9 mouse cellular contexts compared by ENCODE assay signal in the genomic region with DNA sequence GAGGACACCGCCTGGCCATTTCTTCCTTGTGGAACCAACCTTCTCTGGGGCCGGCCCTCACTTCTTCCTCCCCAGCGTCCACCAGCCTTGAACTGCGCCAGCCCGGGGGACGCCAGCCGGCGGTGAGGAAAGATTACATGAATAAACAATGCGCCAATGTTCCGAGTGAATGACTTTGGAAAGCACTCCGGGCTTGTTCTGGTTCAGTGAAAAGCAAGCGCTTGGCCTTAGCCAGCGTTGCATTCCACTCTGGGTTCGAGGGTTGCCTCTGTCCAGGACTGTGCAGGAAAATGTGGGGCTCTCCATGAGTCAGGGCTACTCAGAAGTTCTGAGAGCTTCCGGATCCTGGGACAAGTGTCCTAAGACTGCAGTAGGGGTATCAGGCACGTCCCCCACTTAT. TPM values are rescaled to one million over a fixed set of nuclear protein-coding genes. Genes with fewer than 3 reads are reported as not detected.
DNase-seq lines count a peak whose midpoint lies in the region; ATAC-seq lines count a peak whose summit lies in the region.
"Had no signal": no experiment of that assay in that cellular context is flagged by ENCODE, and none has a peak within 500 bp of the region (broad histone marks: within the 10 kb centered on the region; RNA-seq: fewer than 3 reads in every experiment).

No protein-coding gene starts in this region.

- no peak overlapping the region for H3K4me3 ChIP-seq in heart, embryonic 15.5 days
- H3K4me3 ChIP-seq in embryonic facial prominence, embryonic 12.5 days = no peak overlapping the region
- H3K4me3 ChIP-seq in limb, embryonic 15.5 days = no peak overlapping the region

- H3K4me2 ChIP-seq in heart, embryonic 15.5 days = no peak overlapping the region
- no peak overlapping the region for H3K4me2 ChIP-seq in embryonic facial prominence, embryonic 12.5 days (replicated peaks)
- H3K4me2 ChIP-seq in limb, embryonic 15.5 days = no peak overlapping the region

- no peaks in the 10 kb centered on the region for H3K36me3 ChIP-seq in heart, embryonic 15.5 days
- no peaks in the 10 kb centered on the region for H3K36me3 ChIP-seq in embryonic facial prominence, embryonic 12.5 days
- H3K36me3 ChIP-seq in limb, embryonic 15.5 days = no peaks in the 10 kb centered on the region
- H3K36me3 ChIP-seq: G1E had no signal

- no peaks in the 10 kb centered on the region; the same call in 1 of the 2 replicates for H3K9me3 ChIP-seq in heart, embryonic 15.5 days (replicated peaks)
- no peaks in the 10 kb centered on the region for H3K9me3 ChIP-seq in embryonic facial prominence, embryonic 12.5 days
- H3K9me3 ChIP-seq in limb, embryonic 15.5 days = no peaks in the 10 kb centered on the region

- no peak overlapping the region for H3K9ac ChIP-seq in heart, embryonic 15.5 days
- no peak overlapping the region for H3K9ac ChIP-seq in embryonic facial prominence, embryonic 12.5 days
- H3K9ac ChIP-seq in limb, embryonic 15.5 days = no peak overlapping the region

- intact Hi-C loops in heart, postnatal 25 days (cut with DNase I) = no loop called here

- peaks cover 15% of the 10 kb centered on the region for H3K4me1 ChIP-seq in heart, embryonic 15.5 days (replicated peaks)
- peaks cover 21% of the 10 kb centered on the region for H3K4me1 ChIP-seq in embryonic facial prominence, embryonic 12.5 days
- peaks cover 33% of the 10 kb centered on the region for H3K4me1 ChIP-seq in limb, embryonic 15.5 days

- no peaks in the 10 kb centered on the region for H3K27me3 ChIP-seq in heart, embryonic 15.5 days
- H3K27me3 ChIP-seq in embryonic facial prominence, embryonic 12.5 days = no peaks in the 10 kb centered on the region
- no peaks in the 10 kb centered on the region for H3K27me3 ChIP-seq in limb, embryonic 15.5 days

- H3K27ac ChIP-seq in heart, embryonic 15.5 days = no peak overlapping the region; the same call in 1 of the 2 replicates
- H3K27ac ChIP-seq in embryonic facial prominence, embryonic 12.5 days = peak overlapping the region; percentile 41
- peak overlapping the region; percentile 50 for H3K27ac ChIP-seq in limb, embryonic 15.5 days

- no peak for DNase-seq in heart, postnatal 25 days (ENCODE audit: low spot score)
- DNase-seq in kidney, adult 18-20 months = peak; percentile 80
- DNase-seq in spleen, postnatal 4 days (ENCODE audit: low spot score in 2 of 2) = no peak
- no peak for DNase-seq in thymus, adult 18-20 months
- no peak for DNase-seq in urinary bladder, adult 2 months (ENCODE audit: low spot score)

- ATAC-seq in heart, embryonic 15.5 days (replicated peaks; ENCODE audit: insufficient number of reproducible peaks, insufficient read depth, low FRiP score, low read depth) = peak; percentile 9; the same call in 1 of the 2 replicates
- peak; percentile 50 for ATAC-seq in embryonic facial prominence, embryonic 12.5 days (ENCODE audit: insufficient number of reproducible peaks, insufficient read depth, low FRiP score, low TSS enrichment)
- ATAC-seq in limb, embryonic 15.5 days (ENCODE audit: insufficient number of reproducible peaks, low FRiP score, low TSS enrichment, low read depth) = 0 out of 2 replicates have a peak, but pooled peaks have one; percentile 8

- WGBS in heart, embryonic 15.5 days = 63% methylated on average over 16 of the region's 16 CpGs
- 51% methylated on average over 16 of the region's 16 CpGs for WGBS in embryonic facial prominence, embryonic 12.5 days
- WGBS in limb, embryonic 15.5 days = 76% methylated on average over 16 of the region's 16 CpGs

RNA-seq across cellular contexts. Expression of gene Clmn, which starts 31.8 kb away (rescaled TPM):
- polyA plus RNA-seq in heart, embryonic 15.5 days (2015; fragmentation: Nextera tagmentation; extraction: Ambion mirVana) = 0.54 and 1.2 TPM in 2 replicates
- total RNA-seq in heart, postnatal 25 days (2021) = 1 to 10 TPM; 2.8 to 3.5 TPM
- polyA plus RNA-seq in embryonic facial prominence, embryonic 12.5 days (2016; fragmentation: Nextera tagmentation; extraction: Ambion mirVana) = 4.0 and 6.4 TPM in 2 replicates
- polyA plus RNA-seq in limb, embryonic 15.5 days (2015; fragmentation: Nextera tagmentation; extraction: Ambion mirVana) = 2.2 and 2.6 TPM in 2 replicates
- 7.4 and 8.1 TPM in 2 replicates for polyA plus RNA-seq in urinary bladder, adult 2 months (2012; rRNA removed)
- polyA plus RNA-seq: G1E had no signal
